Mouse (Mus musculus) lung, postnatal 0 days (tissue): ENCODE results near the gene Tmem238l.

ENCODE experiments used
- CTCF ChIP-seq: IDR thresholded peaks from 2 replicates; pipeline ENCODE4 v1.5.1; 2016; ENCODE audit warnings: antibody characterized with exemption, mild to moderate bottlenecking
- EP300 ChIP-seq: IDR thresholded peaks from 2 replicates; pipeline ENCODE4 v1.6.1; 2016; ENCODE audit warnings: antibody characterized with exemption, mild to moderate bottlenecking, control low read depth

DNA sequence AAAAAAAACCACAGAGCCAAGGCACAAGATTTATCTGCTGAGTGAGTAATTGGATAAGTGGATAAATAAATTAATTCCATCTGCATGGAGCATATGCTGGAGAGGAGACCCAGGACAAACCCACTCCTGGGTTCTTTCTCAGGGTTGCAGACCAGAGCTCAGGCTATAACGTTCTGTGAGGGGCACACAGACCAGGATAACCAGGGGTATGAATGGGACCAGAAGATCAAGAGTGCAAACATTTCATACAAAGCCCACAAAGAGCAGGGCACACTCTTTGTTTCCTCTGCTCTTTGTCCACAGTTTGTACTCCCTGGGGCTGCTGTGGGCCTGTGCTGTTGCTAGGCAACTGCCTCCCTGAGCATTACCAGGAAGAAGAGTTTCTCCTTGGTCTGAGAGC is 45.3 kb downstream of the Tmem238l start:
- TF ChIP-seq CTCF (no peak), EP300 (no peak)
